Mouse (Mus musculus) forebrain, embryonic 15.5 days (tissue): ENCODE measurements around the gene Umad1. TPM values are rescaled to one million over a fixed set of nuclear protein-coding genes. Genes with fewer than 3 reads are reported as not detected.

Source experiments
- ATAC-seq: fragments of 200-750 bp; cut with Nextera tagmentation; replicated peaks from 2 replicates; pipeline ENCODE4 v1.8.0; 2017; ENCODE audit warnings: mild to moderate bottlenecking, moderate TSS enrichment, moderate library complexity
- H3K27ac ChIP-seq: fragments of 300-500 bp; sonication (generic); replicated peaks from 2 replicates; pipeline ENCODE4 v1.5.1; 2015; ENCODE audit warnings: mild to moderate bottlenecking, inconsistent platforms
- H3K27me3 ChIP-seq: fragments of 300-500 bp; sonication (generic); 2 replicates; pipeline ENCODE4 v1.6.1; 2015; ENCODE audit warnings: inconsistent platforms
- H3K36me3 ChIP-seq: fragments of 300-500 bp; sonication (generic); 2 replicates; pipeline ENCODE4 v1.6.1; 2015; ENCODE audit warnings: mild to moderate bottlenecking, inconsistent platforms
- H3K4me1 ChIP-seq: fragments of 300-500 bp; sonication (generic); 2 replicates; pipeline ENCODE4 v1.6.1; 2015; ENCODE audit warnings: inconsistent platforms
- H3K4me2 ChIP-seq: fragments of 300-500 bp; sonication (generic); replicated peaks from 2 replicates; pipeline ENCODE4 v1.6.1; 2015; ENCODE audit warnings: mild to moderate bottlenecking, inconsistent platforms
- H3K4me3 ChIP-seq: fragments of 300-500 bp; sonication (generic); 2 replicates; pipeline ENCODE4 v1.5.1; 2015; ENCODE audit warnings: mild to moderate bottlenecking, inconsistent platforms
- H3K9ac ChIP-seq: fragments of 300-500 bp; sonication (generic); replicated peaks from 2 replicates; pipeline ENCODE4 v1.6.1; 2015; ENCODE audit warnings: mild to moderate bottlenecking, inconsistent platforms
- H3K9me3 ChIP-seq: fragments of 300-500 bp; sonication (generic); 2 replicates; pipeline ENCODE4 v1.6.1; 2016; ENCODE audit warnings: inconsistent platforms
- WGBS: fragments of 180-500 bp; shearing (Covaris S2); methylation state at CpG from one replicate; pipeline ENCODE4 v1.1.7; 2015; ENCODE audit warnings: mixed read lengths; 5-methylcytosine and 5-hydroxymethylcytosine counted together
- polyA plus RNA-seq: library from polyadenylated mRNA; unstranded; fragments of >200 nt; fragmentation: Nextera tagmentation; extraction: Ambion mirVana; gene quantifications from 2 replicates; pipeline ENCODE4 v1.2.1, GENCODE M21; 2015

Umad1 gene
- polyA plus RNA-seq, 1 experiment from 2014 or later, result 42.7 TPM

DNA sequence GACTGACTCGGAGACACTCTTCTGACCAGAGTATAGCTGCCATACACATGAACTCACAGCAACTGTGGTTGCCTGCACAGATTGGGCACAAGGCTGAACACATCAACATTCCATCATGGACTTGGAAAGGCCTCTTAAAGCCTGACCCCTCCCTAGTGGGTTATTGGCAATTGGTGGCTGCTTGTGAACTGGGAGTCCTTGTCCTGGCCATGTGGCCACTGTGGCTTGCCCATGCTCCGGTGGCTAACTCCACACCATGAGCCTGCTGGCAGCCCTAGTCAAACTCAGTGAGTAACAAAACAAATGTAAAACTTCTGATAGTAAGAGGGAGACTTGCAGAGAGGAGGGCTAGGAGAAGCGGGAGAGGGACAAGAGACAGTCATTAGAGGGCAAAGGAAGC lies 213.0 kb downstream of the Umad1 start:
- no peaks in the 10 kb centered on the region for H3K27me3 ChIP-seq
- no peaks in the 10 kb centered on the region for H3K36me3 ChIP-seq
- H3K9ac ChIP-seq, result no peak overlapping the region
- peaks cover 9% of the 10 kb centered on the region for H3K4me1 ChIP-seq
- ATAC-seq, result no peak
- H3K9me3 ChIP-seq, result no peaks in the 10 kb centered on the region
- 87% methylated on average over 3 of the region's 3 CpGs for WGBS
- H3K4me3 ChIP-seq, result no peak overlapping the region
- H3K27ac ChIP-seq, result no peak overlapping the region
- no peak overlapping the region for H3K4me2 ChIP-seq

GRCm38 (mm10) chr6:8472915-8473314 lies 213.8 kb downstream of the Umad1 start:
- WGBS, result 84% methylated on average over 5 of the region's 5 CpGs
- Histone ChIP-seq H3K27me3 (no peaks in the 10 kb centered on the region), H3K9me3 (no peaks in the 10 kb centered on the region), H3K4me1 (0 out of 2 replicates have a peak, but pooled peaks cover 2% of the 10 kb centered on the region), H3K4me3 (no peak overlapping the region), H3K9ac (no peak overlapping the region), H3K27ac (no peak overlapping the region), H3K36me3 (no peaks in the 10 kb centered on the region), H3K4me2 (no peak overlapping the region)
- no peak for ATAC-seq

DNA sequence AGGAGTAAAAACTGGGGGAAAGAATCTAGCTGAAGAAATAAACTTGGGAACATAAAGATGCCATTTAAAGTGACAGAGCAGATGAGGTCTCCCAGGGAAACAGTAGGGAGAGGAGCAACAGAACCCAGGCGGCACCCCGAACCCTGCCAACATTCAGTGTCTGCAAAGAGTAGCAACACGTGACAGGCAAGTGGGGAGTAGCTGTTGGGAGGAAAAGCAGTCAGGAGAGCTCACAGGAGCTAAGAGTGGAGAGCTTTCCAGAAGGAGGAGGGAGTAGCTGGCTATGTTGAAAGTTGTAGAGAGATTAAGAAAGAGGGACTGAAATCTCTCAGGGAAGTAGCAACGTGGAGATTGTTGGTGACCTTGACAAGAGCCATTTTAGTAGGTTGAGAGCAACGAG lies 214.4 kb downstream of the Umad1 start:
- peak; percentile 64; the same call in 1 of the 2 replicates for ATAC-seq
- 60% methylated on average over 5 of the region's 5 CpGs for WGBS
- no peaks in the 10 kb centered on the region for H3K36me3 ChIP-seq
- H3K4me1 ChIP-seq, result no peaks in the 10 kb centered on the region
- H3K9me3 ChIP-seq, result no peaks in the 10 kb centered on the region
- H3K4me2 ChIP-seq, result no peak overlapping the region
- no peak overlapping the region for H3K9ac ChIP-seq
- no peaks in the 10 kb centered on the region for H3K27me3 ChIP-seq
- H3K4me3 ChIP-seq, result no peak overlapping the region
- H3K27ac ChIP-seq, result no peak overlapping the region

DNA sequence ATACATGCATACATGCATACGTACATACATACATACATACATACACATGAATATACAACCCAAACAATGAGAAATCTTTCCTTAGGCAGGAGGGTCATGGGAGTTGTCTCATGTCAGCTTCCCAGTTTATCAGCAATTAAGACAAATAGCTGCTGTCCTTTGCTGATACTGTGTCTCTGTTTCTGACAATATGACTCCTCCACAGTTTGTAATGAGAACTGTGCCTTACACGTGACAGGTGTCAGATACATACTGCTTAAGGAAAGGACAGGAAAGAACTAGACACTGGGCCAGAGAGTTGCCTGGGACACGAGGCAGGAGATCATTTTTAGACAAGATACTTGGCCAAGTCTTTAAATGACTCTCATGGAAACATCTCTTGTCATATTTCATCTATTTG lies 215.2 kb downstream of the Umad1 start:
- WGBS, result 82% methylated on average over 3 of the region's 3 CpGs
- Histone ChIP-seq H3K4me1 (no peaks in the 10 kb centered on the region), H3K9ac (no peak overlapping the region), H3K9me3 (no peaks in the 10 kb centered on the region), H3K4me2 (no peak overlapping the region), H3K4me3 (no peak overlapping the region), H3K36me3 (no peaks in the 10 kb centered on the region), H3K27me3 (no peaks in the 10 kb centered on the region), H3K27ac (no peak overlapping the region)
- ATAC-seq, result no peak

DNA sequence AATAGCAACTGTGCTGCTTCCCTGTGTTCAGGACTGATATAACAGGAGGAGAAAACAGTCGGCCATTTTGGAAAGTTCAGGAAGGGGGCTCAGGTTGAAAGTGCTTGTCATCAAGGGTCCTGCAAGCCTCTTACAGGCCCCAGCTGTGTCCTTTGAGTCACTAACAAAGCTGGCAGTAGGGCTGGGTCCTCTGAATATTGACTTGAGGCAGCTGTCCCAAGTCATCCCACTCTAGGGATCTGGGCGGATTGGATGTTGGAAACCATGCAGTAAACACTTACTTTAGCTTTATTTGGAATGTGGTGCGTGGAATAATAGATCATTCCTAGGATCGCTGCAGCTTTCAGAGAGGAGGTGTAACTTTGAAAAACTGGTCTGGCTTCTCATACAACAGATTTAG lies 215.7 kb downstream of the Umad1 start:
- no peak for ATAC-seq
- H3K4me3 ChIP-seq, result no peak overlapping the region
- 90% methylated on average over 4 of the region's 4 CpGs for WGBS
- H3K36me3 ChIP-seq, result no peaks in the 10 kb centered on the region
- H3K9ac ChIP-seq, result no peak overlapping the region
- no peaks in the 10 kb centered on the region for H3K4me1 ChIP-seq
- H3K27me3 ChIP-seq, result no peaks in the 10 kb centered on the region
- H3K9me3 ChIP-seq, result no peaks in the 10 kb centered on the region
- no peak overlapping the region for H3K4me2 ChIP-seq
- H3K27ac ChIP-seq, result no peak overlapping the region

DNA sequence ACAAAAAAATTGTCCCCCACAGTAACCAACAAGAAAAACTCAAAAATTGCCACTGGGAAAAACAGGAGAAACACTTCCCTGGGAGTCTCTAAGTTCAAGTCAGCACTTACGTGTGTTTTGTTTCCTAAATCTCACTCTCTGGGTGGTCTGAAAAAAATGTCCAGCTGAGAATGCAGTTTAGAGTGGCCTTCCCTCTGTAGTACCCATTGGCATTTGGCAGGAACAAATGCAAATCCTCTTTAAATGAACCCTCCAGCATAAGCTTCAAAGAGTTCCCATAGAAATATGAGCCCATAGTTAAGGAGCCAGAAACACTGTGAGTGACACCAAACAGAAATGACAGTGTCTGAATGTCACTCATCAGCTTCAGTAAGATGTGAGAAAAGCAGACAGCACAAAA lies 220.1 kb downstream of the Umad1 start:
- ATAC-seq, result no peak

GRCm38 (mm10) chr6:8484437-8485275 lies 225.6 kb downstream of the Umad1 start:
- Histone ChIP-seq H3K9me3 (no peaks in the 10 kb centered on the region), H3K4me1 (peaks cover 14% of the 10 kb centered on the region), H3K4me3 (no peak overlapping the region), H3K27ac (no peak overlapping the region), H3K9ac (no peak overlapping the region), H3K4me2 (no peak overlapping the region), H3K36me3 (no peaks in the 10 kb centered on the region), H3K27me3 (no peaks in the 10 kb centered on the region)
- no peak for ATAC-seq
- WGBS, result 95% methylated on average over 17 of the region's 17 CpGs

More for the DNA sequence above, 220.1 kb downstream of the Umad1 start:
- Histone ChIP-seq H3K27ac (no peak overlapping the region), H3K4me2 (no peak overlapping the region), H3K9me3 (no peaks in the 10 kb centered on the region), H3K9ac (no peak overlapping the region), H3K4me1 (no peaks in the 10 kb centered on the region), H3K36me3 (no peaks in the 10 kb centered on the region), H3K27me3 (no peaks in the 10 kb centered on the region), H3K4me3 (no peak overlapping the region)
- 23% methylated on average over 1 of the region's 1 CpGs for WGBS

DNA sequence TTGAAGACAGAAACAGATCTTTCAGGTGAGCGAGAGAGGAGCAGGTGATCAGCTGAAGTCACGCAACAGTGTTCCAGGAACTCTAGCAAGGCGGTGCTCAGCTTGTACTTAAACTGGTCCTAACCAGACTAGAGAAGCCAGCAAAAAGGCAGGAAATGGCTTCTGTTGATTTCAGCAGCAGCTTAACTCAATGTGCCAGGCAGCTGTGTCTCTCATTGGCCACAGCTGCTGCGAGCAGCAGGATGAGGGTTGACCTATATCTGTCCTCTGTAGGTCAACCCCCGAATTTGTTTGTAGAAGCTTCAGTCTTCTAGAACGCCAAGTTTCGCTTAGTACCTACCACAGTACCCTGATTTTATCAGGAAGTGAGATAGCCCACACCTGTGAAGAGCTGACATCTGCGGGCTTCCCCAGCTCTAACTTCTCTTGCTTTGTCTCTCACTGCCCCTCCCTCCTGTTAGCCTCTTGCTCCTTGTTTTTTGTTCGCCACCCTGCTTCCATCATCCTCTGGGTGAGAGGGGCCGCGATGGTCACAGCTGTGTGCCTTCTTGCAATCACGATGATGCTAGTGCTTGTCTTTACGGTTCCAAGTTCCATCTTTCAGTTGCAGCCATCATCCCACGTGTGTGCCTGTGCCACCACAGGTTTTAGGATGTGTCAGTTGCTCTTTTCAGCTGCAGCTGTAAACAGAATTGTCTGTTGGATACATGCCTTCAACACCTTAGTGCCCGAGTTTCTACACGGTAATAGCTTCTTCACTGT lies 226.5 kb downstream of the Umad1 start:
- Histone ChIP-seq H3K9me3 (no peaks in the 10 kb centered on the region), H3K27me3 (no peaks in the 10 kb centered on the region), H3K9ac (no peak overlapping the region), H3K4me2 (no peak overlapping the region), H3K27ac (no peak overlapping the region), H3K36me3 (no peaks in the 10 kb centered on the region), H3K4me1 (peaks cover 14% of the 10 kb centered on the region), H3K4me3 (no peak overlapping the region)
- 90% methylated on average over 16 of the region's 16 CpGs for WGBS
- no peak for ATAC-seq

DNA sequence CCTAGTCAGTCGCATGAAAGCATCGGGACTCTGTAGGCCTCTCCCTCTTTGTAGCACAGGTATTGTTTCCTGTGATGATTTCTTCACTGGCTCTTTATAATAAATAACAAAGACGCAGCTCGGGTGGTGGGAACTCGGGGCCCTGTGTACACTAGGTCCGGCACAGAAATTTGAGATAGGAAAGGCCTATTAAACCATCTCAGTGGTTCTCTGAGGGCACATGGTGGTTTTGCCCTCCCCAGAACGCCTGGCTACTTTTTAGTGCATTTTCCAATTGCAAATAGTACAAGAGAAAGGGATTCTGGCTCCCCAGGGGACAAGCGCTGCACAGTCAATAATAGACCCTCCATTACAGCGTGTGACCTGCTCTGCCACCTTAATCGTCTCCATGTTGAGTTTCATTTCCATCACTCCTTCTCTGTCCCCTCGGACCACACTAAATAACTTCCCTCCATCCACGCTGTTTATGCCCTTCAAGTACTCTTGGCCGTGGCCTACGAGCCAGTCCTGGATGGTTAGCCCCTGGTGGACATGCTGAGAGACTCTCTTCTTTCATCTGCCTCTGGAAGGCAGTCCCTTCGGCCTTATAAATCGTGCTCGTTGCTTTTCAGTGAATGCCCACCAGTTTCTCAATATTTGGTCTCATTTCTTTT lies 227.4 kb downstream of the Umad1 start:
- Histone ChIP-seq H3K36me3 (no peaks in the 10 kb centered on the region), H3K4me1 (peaks cover 14% of the 10 kb centered on the region), H3K27me3 (no peaks in the 10 kb centered on the region), H3K9me3 (no peaks in the 10 kb centered on the region), H3K27ac (no peak overlapping the region), H3K4me3 (no peak overlapping the region), H3K4me2 (no peak overlapping the region), H3K9ac (no peak overlapping the region)
- no peak; the same call in 1 of the 2 replicates for ATAC-seq
- WGBS, result 66% methylated on average over 17 of the region's 17 CpGs

GRCm38 (mm10) chr6:8487044-8487853 lies 228.2 kb downstream of the Umad1 start:
- Histone ChIP-seq H3K9me3 (no peaks in the 10 kb centered on the region), H3K9ac (no peak overlapping the region), H3K4me2 (peak overlapping the region; percentile 8; the same call in 1 of the 2 replicates), H3K27ac (no peak overlapping the region), H3K4me3 (no peak overlapping the region), H3K36me3 (no peaks in the 10 kb centered on the region), H3K27me3 (no peaks in the 10 kb centered on the region), H3K4me1 (peaks cover 14% of the 10 kb centered on the region)
- no peak; the same call in 1 of the 2 replicates for ATAC-seq
- 25% methylated on average over 20 of the region's 20 CpGs for WGBS

DNA sequence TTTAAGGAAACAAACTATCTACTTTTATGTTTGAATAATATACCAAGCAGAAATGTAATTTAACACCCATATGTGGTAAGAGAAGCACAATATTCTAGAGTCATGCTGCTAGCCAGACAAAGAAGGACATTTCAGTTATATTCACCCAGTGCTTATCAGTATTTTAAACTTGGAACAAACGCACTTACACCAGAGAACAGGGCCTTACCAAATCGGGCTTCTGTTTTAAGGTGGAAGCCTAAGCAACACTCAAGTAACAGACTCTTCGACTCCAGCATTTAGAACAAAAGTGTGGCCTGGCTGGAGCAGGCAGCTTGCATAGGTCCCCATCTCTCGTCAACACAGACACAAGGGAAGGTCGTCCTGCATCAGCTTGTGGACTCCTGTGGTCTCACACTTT lies 229.2 kb downstream of the Umad1 start:
- WGBS, result 70% methylated on average over 5 of the region's 5 CpGs
- Histone ChIP-seq H3K36me3 (no peaks in the 10 kb centered on the region), H3K4me2 (no peak overlapping the region), H3K4me3 (no peak overlapping the region), H3K27ac (no peak overlapping the region), H3K4me1 (peaks cover 14% of the 10 kb centered on the region), H3K9ac (no peak overlapping the region), H3K27me3 (no peaks in the 10 kb centered on the region), H3K9me3 (no peaks in the 10 kb centered on the region)
- no peak for ATAC-seq
